ENCODE assay signal across 16 mouse cellular contexts in genomic region chr4:56120357-56120756, GRCm38 (mm10).
"Had no signal": no experiment of that assay in that cellular context is flagged by ENCODE, and none has a peak within 500 bp of the region (broad histone marks: within the 10 kb centered on the region; RNA-seq: fewer than 3 reads in every experiment).

No protein-coding gene starts in this region.

- H3K27me3 ChIP-seq: neural tube, embryonic 13.5 days; neural tube, embryonic 15.5 days; stomach, embryonic 15.5 days had no signal

- DNase-seq: retina, postnatal 1 day; right cerebral cortex, adult 18-20 months; right cerebral cortex, postnatal 14 days; right cerebral cortex, postnatal 25 days; right cerebral cortex, postnatal 4 days; spleen, adult 18-20 months; thymus, adult 18-20 months; thymus, adult 2 months; thymus, postnatal 14 days; thymus, postnatal 25 days; thymus, postnatal 36 days; thymus, postnatal 4 days had no signal

- H3K9ac ChIP-seq: neural tube, embryonic 13.5 days; neural tube, embryonic 15.5 days; stomach, embryonic 15.5 days had no signal

- H3K4me2 ChIP-seq: neural tube, embryonic 13.5 days; neural tube, embryonic 15.5 days; stomach, embryonic 15.5 days had no signal

- H3K27ac ChIP-seq: neural tube, embryonic 13.5 days; neural tube, embryonic 15.5 days; stomach, embryonic 15.5 days; stomach, postnatal 0 days had no signal

- H3K4me1 ChIP-seq: neural tube, embryonic 13.5 days; neural tube, embryonic 15.5 days; stomach, embryonic 15.5 days had no signal

- H3K4me3 ChIP-seq: neural tube, embryonic 13.5 days; neural tube, embryonic 15.5 days; stomach, embryonic 15.5 days had no signal

- H3K36me3 ChIP-seq: neural tube, embryonic 13.5 days; neural tube, embryonic 15.5 days; stomach, embryonic 15.5 days had no signal

- H3K9me3 ChIP-seq: neural tube, embryonic 13.5 days; neural tube, embryonic 15.5 days; stomach, embryonic 15.5 days had no signal
